Comparison of ENCODE assay signal across 14 mouse cellular contexts in the genomic region with DNA sequence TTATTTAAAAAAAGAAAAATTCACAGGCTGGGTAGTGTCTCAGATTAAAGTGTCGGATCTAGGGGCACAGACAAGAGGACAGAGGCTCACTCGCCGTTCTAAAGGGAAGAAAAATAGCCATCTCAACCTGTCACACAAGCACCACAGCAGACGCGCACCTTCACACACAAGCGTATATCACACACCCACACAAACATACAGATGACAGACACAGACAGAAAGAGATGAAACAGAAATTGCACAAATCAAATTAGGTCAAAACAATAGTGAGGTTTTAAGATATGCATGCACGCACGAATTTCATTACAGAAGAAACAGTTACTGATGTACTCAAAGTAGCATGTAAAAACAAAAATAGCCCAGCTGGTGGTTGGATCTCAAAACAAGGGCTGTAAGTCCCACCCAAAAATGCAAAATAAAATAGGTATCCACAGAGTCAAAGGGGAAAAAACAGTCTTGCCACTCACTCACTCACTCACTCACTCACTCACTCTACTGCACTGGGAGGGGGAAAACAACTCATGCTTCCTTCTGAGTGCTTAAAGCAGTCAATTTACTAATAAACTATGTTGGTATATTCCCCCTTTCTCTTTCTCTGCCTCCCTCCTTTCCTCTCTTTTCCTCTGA.
"Had no signal": no experiment of that assay in that cellular context is flagged by ENCODE, and none has a peak within 500 bp of the region (broad histone marks: within the 10 kb centered on the region; RNA-seq: fewer than 3 reads in every experiment).

No protein-coding gene starts in this region.

- H3K27me3 ChIP-seq: limb, embryonic 13.5 days; midbrain, embryonic 12.5 days had no signal

- H3K9me3 ChIP-seq: limb, embryonic 13.5 days; midbrain, embryonic 12.5 days had no signal

- H3K4me2 ChIP-seq: limb, embryonic 13.5 days; midbrain, embryonic 12.5 days had no signal

- ATAC-seq: midbrain, embryonic 16.5 days had no signal

- H3K9ac ChIP-seq: limb, embryonic 13.5 days; liver, embryonic 14.5 days; midbrain, embryonic 12.5 days had no signal

- DNase-seq: kidney, adult 11 months; kidney, adult 9 months; kidney, postnatal 4 days; left cerebral cortex, postnatal 4 days; lung, adult 18-20 months; right cerebral cortex, adult 18-20 months; right cerebral cortex, postnatal 25 days; thymus, postnatal 4 days had no signal

- H3K27ac ChIP-seq: kidney, postnatal 0 days; limb, embryonic 13.5 days; liver, embryonic 14.5 days; midbrain, embryonic 12.5 days; stomach, postnatal 0 days had no signal

- H3K4me3 ChIP-seq: limb, embryonic 13.5 days; midbrain, embryonic 12.5 days had no signal

- H3K36me3 ChIP-seq: limb, embryonic 13.5 days; midbrain, embryonic 12.5 days had no signal
